Mouse (Mus musculus) liver, embryonic 12.5 days (tissue): ENCODE measurements around the gene Bend6. TPM values are rescaled to one million over a fixed set of nuclear protein-coding genes. Genes with fewer than 3 reads are reported as not detected.
A peak's percentile ranks its signal among the peaks of the same experiment; 100 is the strongest.

Experiments used
- ATAC-seq: fragments of 200-750 bp; cut with Nextera tagmentation; 2 replicates; pipeline ENCODE4 v1.8.0; 2017; ENCODE audit warnings: moderate number of reproducible peaks, mild to moderate bottlenecking, moderate library complexity
- H3K27ac ChIP-seq: fragments of 300-500 bp; sonication (generic); 2 replicates; pipeline ENCODE4 v1.5.1; 2016; ENCODE audit warnings: mild to moderate bottlenecking
- H3K27me3 ChIP-seq: fragments of 300-500 bp; sonication (generic); replicated peaks from 2 replicates; pipeline ENCODE4 v1.6.1; 2016; ENCODE audit warnings: mild to moderate bottlenecking, moderate library complexity
- H3K36me3 ChIP-seq: fragments of 300-500 bp; sonication (generic); 2 replicates; pipeline ENCODE4 v1.6.1; 2016; ENCODE audit warnings: mild to moderate bottlenecking, moderate library complexity
- H3K4me1 ChIP-seq: fragments of 300-500 bp; sonication (generic); 2 replicates; pipeline ENCODE4 v1.6.1; 2016
- H3K4me2 ChIP-seq: fragments of 300-500 bp; sonication (generic); 2 replicates; pipeline ENCODE4 v1.6.1; 2016; ENCODE audit warnings: mild to moderate bottlenecking, moderate library complexity
- H3K4me3 ChIP-seq: fragments of 300-500 bp; sonication (generic); 2 replicates; pipeline ENCODE4 v1.5.1; 2016; ENCODE audit warnings: mild to moderate bottlenecking, moderate library complexity
- H3K9ac ChIP-seq: fragments of 300-500 bp; sonication (generic); 2 replicates; pipeline ENCODE4 v1.6.1; 2016; ENCODE audit warnings: mild to moderate bottlenecking, moderate library complexity
- H3K9me3 ChIP-seq: fragments of 300-500 bp; sonication (generic); replicated peaks from 2 replicates; pipeline ENCODE4 v1.6.1; 2016; ENCODE audit warnings: mild to moderate bottlenecking, moderate library complexity
- WGBS: fragments of 180-500 bp; shearing (Covaris S2); methylation state at CpG from one replicate; pipeline ENCODE4 v1.1.7; 2016; ENCODE audit not compliant: insufficient replicate concordance; 5-methylcytosine and 5-hydroxymethylcytosine counted together
- polyA plus RNA-seq: library from polyadenylated mRNA; unstranded; fragments of >200 nt; fragmentation: Nextera tagmentation; extraction: Ambion mirVana; gene quantifications from 2 replicates; pipeline ENCODE4 v1.2.1, GENCODE M21; 2016

Bend6 gene
- polyA plus RNA-seq, 1 experiment from 2014 or later, result 1.5 TPM

DNA sequence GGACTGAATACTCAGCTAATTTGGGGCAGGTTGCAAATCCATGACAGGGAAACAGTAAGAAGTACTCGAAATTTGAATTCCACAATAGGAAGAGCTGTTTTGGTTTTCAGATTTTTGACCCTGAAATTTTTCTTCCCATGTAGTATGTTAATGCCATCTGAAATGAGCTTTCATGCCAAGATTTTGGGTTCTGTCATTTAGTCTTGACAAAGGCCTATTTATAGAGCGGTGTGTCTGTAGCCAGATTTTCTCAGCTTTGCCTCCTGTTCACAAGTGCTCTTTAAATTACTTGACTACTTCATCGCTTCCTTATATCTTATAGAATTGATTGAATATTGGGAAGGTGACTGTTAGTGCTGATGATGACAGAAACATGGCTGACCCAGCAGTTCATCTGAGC, 28.3 kb upstream of the Bend6 start:
- WGBS, result 68% methylated on average over 3 of the region's 3 CpGs
- Histone ChIP-seq H3K9me3 (no peaks in the 10 kb centered on the region), H3K9ac (no peak overlapping the region), H3K4me3 (no peak overlapping the region), H3K27ac (no peak overlapping the region), H3K27me3 (no peaks in the 10 kb centered on the region), H3K4me2 (no peak overlapping the region), H3K36me3 (no peaks in the 10 kb centered on the region), H3K4me1 (no peaks in the 10 kb centered on the region)
- no peak for ATAC-seq

DNA sequence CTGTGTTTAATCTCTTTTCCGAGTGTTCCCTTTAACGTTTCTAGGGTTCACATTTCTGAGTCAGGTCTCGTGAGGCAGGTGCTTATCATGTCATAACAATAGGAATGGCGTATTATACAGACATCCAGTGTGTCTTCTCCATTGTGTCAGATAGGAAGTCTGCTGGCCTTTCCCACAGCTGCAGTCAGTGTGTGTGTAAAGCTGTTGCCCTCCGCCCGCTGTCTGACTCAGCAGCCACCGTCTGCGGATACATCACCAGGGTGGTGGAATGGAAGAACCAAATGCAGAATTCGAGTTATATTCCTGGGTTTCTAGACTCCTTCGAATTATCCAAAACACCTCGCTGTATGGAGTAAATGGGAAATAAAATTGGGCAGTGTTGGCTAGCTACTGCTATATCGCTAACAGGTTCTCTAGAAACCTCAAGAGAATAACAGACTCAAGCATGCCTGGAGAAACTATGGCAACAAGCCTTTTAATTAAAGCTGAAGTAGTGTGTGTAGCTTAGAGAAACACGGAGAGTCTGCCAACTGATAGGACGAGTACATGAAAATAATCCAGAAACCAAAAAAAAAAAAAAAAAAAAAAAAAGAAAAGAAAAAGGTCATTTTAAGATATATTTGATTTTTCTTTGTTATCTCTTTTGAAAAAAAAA, 25.4 kb upstream of the Bend6 start:
- 67% methylated on average over 14 of the region's 14 CpGs for WGBS
- Histone ChIP-seq H3K4me2 (no peak overlapping the region), H3K27ac (no peak overlapping the region)

DNA sequence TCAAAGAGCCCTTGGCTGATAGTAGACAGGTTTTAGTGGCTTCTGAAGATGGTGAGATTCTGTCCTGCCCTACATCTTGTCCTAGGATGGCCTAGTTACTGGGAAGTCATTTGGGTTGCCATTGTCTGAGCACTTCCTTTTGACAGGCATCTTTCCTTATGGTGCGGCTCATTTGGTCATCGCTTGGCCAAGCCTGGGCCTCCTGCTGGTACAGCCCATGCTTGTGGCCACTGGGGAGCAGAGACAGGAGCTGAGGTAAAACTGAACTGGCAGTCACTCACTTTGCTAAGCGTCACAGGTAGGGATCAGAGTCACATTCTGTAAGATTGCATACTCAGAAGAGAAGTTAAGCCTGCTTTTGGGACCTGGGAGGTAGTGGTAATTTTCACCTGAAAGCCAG, 24.6 kb upstream of the Bend6 start:
- Histone ChIP-seq H3K9me3 (no peaks in the 10 kb centered on the region), H3K9ac (no peak overlapping the region), H3K36me3 (no peaks in the 10 kb centered on the region), H3K27me3 (no peaks in the 10 kb centered on the region), H3K4me1 (no peaks in the 10 kb centered on the region), H3K4me2 (no peak overlapping the region), H3K27ac (no peak overlapping the region), H3K4me3 (no peak overlapping the region)
- no peak for ATAC-seq
- WGBS, result 80% methylated on average over 3 of the region's 3 CpGs

More for the DNA sequence above, 25.4 kb upstream of the Bend6 start:
- no peak for ATAC-seq
- H3K9ac ChIP-seq, result no peak overlapping the region
- no peaks in the 10 kb centered on the region for H3K9me3 ChIP-seq
- H3K36me3 ChIP-seq, result no peaks in the 10 kb centered on the region
- H3K4me1 ChIP-seq, result no peaks in the 10 kb centered on the region
- H3K4me3 ChIP-seq, result no peak overlapping the region
- no peaks in the 10 kb centered on the region for H3K27me3 ChIP-seq

DNA sequence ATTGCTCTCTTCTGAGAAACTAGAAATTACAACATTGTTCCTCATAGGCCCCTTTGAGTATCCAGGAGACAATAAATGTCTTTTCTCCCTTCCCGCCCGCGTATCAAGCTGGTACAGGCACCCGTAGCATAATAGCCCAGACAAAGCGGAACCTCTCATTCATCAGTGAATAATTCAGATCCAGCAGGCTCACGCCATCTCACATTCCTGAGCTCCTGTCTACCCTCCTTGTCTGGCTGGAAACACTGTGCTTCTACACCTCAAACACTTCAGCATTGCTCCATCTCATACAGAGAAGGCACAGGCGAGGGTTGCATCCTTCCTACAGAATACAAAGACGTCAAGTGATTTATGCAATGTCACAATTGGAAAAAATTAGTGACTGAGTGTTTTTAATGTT, 24.2 kb upstream of the Bend6 start:
- no peaks in the 10 kb centered on the region for H3K9me3 ChIP-seq
- H3K27me3 ChIP-seq, result no peaks in the 10 kb centered on the region
- H3K27ac ChIP-seq, result no peak overlapping the region
- 79% methylated on average over 8 of the region's 8 CpGs for WGBS
- no peak for ATAC-seq
- H3K9ac ChIP-seq, result no peak overlapping the region
- H3K4me2 ChIP-seq, result no peak overlapping the region
- no peak overlapping the region for H3K4me3 ChIP-seq
- H3K36me3 ChIP-seq, result no peaks in the 10 kb centered on the region
- H3K4me1 ChIP-seq, result no peaks in the 10 kb centered on the region

DNA sequence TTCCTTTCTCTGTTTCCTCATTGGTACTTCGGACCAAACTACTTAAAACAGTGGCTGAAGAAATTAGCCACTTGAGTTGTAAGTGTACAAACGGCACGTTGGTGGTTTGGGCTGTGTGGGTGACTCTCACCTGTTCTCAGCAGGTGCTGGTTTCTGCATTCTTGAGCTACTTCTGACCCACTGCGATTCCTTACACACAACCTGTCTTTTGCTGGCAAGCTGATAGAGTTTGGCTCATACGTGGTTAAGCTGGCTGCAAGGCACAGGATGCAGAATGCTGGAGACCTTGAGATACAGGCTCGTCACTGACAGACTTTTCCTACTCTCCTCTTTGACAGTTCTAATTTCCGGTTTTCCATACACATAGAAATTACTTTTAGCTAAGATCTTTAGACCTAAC, 19.9 kb upstream of the Bend6 start:
- Histone ChIP-seq H3K27me3 (no peaks in the 10 kb centered on the region), H3K4me3 (no peak overlapping the region), H3K9me3 (no peaks in the 10 kb centered on the region), H3K9ac (no peak overlapping the region), H3K4me2 (no peak overlapping the region), H3K36me3 (no peaks in the 10 kb centered on the region), H3K27ac (no peak overlapping the region), H3K4me1 (no peaks in the 10 kb centered on the region)
- WGBS, result 73% methylated on average over 7 of the region's 7 CpGs
- no peak for ATAC-seq

DNA sequence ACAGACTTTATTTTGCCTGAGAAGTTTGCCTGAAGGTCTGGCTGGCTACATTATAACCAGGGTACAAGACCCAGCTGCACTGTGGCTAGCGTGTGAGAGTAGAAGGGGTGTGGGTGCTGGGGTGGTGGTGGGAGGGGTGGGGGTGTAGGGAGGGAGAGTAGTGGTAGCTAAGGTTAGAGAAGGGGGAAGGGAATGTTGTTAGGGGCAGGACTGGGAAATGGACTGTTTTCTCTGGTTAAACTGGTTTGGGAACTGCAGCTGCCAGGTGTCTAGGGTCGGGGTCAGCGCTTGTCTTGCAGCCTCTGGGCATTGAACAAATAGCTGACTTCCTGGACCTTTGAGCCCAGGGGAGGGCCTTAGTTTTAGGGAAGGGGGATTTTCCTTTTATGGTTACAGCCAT, 17.7 kb upstream of the Bend6 start:
- Histone ChIP-seq H3K4me1 (no peaks in the 10 kb centered on the region), H3K9me3 (no peaks in the 10 kb centered on the region), H3K27me3 (no peaks in the 10 kb centered on the region), H3K4me3 (no peak overlapping the region), H3K4me2 (no peak overlapping the region), H3K9ac (no peak overlapping the region), H3K36me3 (no peaks in the 10 kb centered on the region), H3K27ac (no peak overlapping the region)
- ATAC-seq, result peak; percentile 77
- WGBS, result 51% methylated on average over 3 of the region's 3 CpGs

DNA sequence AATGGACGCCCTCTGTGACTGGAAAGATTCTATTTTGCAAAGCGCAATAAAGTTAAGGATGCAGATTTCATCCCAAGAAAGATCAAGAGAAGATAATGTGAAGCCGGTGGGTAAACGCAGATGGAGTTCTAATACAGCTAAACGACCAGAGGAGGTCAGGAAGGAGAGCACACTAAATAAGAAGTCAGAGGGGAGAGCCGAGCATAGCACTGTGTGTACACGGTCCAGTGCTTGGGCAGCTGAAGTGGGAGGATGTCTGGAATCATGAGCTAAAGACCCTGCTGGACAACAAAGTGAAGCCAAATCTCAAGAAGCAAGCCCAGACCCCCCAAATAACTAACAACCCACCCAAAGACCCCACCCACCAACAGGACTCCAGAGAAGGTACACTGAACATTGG, 15.4 kb upstream of the Bend6 start:
- Histone ChIP-seq H3K9ac (no peak overlapping the region), H3K9me3 (no peaks in the 10 kb centered on the region), H3K4me3 (no peak overlapping the region), H3K4me1 (no peaks in the 10 kb centered on the region), H3K27ac (no peak overlapping the region), H3K4me2 (no peak overlapping the region), H3K27me3 (no peaks in the 10 kb centered on the region), H3K36me3 (no peaks in the 10 kb centered on the region)
- WGBS, result 56% methylated on average over 7 of the region's 7 CpGs
- no peak for ATAC-seq

DNA sequence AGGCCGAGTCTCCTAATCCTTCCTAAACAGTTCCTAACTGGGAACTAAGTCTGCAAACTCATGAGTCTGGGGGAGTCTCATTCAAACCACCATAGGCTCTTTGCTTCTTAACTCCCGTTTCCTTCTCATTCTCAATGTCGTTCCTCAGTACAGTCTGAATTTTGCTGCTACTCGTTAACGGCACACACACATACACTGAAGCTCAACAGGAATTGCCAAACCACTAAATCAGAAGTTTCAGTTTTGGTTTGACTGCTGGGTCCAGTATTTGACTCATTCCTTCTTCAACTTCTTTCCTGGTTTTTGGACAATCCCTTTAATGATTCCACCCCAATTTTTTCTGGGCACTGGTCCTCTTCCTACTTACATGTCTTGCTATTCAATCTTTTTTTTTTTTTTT, 8.9 kb upstream of the Bend6 start:
- no peak overlapping the region for H3K27ac ChIP-seq
- peaks cover 14% of the 10 kb centered on the region for H3K27me3 ChIP-seq
- H3K9ac ChIP-seq, result no peak overlapping the region
- no peaks in the 10 kb centered on the region for H3K4me1 ChIP-seq
- no peak overlapping the region for H3K4me2 ChIP-seq
- H3K36me3 ChIP-seq, result no peaks in the 10 kb centered on the region
- WGBS, result 78% methylated on average over 5 of the region's 5 CpGs
- H3K9me3 ChIP-seq, result no peaks in the 10 kb centered on the region
- no peak for ATAC-seq
- no peak overlapping the region for H3K4me3 ChIP-seq

DNA sequence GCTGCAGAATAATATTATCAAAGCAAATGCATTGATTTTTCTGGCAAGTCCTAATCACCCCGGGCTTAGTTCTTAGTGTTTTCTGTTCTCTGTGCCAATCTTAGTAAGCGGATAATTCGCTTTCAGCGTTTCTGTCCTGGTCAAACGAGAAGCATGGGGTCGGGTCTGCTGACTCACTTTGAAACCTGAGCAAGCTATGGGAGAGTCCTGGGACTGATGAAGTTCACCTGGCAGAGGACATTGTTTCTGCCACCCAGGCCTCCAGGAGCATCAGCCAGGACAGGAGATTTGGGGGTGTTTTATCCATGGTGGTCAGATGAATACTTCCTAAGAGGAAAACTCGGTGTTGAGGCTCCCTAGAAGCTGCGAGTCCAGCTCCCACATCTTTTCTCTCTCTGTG, 4.0 kb upstream of the Bend6 start:
- H3K9me3 ChIP-seq, result no peaks in the 10 kb centered on the region
- H3K27me3 ChIP-seq, result peaks cover 58% of the 10 kb centered on the region
- H3K9ac ChIP-seq, result no peak overlapping the region
- H3K4me3 ChIP-seq, result no peak overlapping the region
- 58% methylated on average over 8 of the region's 8 CpGs for WGBS
- H3K27ac ChIP-seq, result no peak overlapping the region
- no peak for ATAC-seq
- H3K36me3 ChIP-seq, result no peaks in the 10 kb centered on the region
- H3K4me2 ChIP-seq, result no peak overlapping the region
- H3K4me1 ChIP-seq, result peaks cover 15% of the 10 kb centered on the region; the same call in 1 of the 2 replicates

DNA sequence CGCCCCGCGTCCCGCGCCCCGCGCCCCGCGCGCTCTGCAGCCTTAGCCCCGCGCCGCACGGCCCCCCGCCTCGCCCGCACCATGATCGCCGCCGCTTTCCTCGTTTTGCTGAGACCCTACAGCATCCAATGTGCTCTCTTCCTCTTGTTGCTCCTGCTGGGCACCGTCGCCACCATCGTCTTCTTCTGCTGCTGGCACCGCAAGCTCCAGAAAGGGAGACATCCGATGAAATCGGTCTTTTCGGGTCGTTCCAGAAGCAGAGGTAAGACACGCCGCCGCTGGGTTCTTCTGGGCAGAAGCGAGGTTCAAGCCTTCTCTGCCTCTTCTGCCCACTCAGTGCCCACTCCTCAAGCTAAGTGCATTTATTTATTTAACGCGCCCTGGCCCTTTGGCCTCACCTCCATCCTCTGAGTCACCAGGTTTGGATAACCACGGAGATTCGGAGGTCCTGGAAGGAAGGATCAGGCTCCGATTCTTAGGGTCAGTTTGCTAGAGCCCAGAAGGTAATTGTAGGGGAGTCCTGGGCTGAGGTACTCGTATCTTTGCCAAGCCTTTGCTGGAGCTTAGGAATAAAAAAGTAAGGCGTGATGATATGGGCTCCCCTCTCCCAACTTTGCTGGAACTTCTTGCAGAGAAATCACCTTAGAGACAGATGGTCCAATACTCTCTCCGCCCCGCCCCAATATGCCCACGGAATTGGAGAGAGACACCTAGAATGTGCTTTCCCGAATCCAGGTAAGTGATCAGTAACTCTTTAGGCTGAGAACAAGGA, 761 bp upstream of the Bend6 start, which contains the start of gene Dst:
Gene Dst, plus strand, starts transcription at position 35 of the 772 bp plus-strand sequence.
- no peak for ATAC-seq
- peak within 1 kb of the TSS; percentile 39; the same call in 1 of the 2 replicates for H3K9ac ChIP-seq
- H3K9me3 ChIP-seq, result no peaks in the 10 kb centered on the region
- H3K36me3 ChIP-seq, result no peaks in the 10 kb centered on the region
- peaks cover 88% of the 10 kb centered on the region for H3K27me3 ChIP-seq
- H3K4me1 ChIP-seq, result peaks cover 15% of the 10 kb centered on the region; the same call in 1 of the 2 replicates
- H3K4me2 ChIP-seq, result peak within 1 kb of the TSS; percentile 74
- WGBS, result 4% methylated on average over 44 of the region's 44 CpGs
- peak within 1 kb of the TSS; percentile 59 for H3K4me3 ChIP-seq
- no peak within 1 kb of the TSS for H3K27ac ChIP-seq

DNA sequence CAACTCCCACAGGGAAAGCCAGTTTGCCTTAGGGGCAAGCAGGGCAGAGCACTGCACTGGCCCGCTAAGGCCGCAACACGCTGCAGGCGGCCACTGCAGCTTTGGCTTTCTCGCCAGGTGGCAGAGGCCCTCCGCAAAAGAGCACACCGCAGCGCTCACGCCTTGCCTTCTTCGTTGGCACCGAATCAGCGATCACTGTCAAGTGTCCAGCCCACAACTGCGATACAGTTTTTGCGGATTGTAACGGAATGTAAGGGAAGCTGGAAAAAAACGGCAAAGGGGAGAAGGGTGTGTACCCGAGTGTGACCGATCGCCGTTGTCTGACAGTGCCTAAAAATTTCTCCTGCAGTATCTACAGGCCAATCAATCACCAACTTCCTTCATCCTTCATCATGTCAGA, 689 bp downstream of the Bend6 start:
- no peaks in the 10 kb centered on the region for H3K9me3 ChIP-seq
- WGBS, result 3% methylated on average over 20 of the region's 20 CpGs
- no peak overlapping the region for H3K9ac ChIP-seq
- 0 out of 2 replicates have a peak, but pooled peaks have one; percentile 2 for ATAC-seq
- no peak overlapping the region for H3K27ac ChIP-seq
- peaks cover 89% of the 10 kb centered on the region for H3K27me3 ChIP-seq
- H3K4me2 ChIP-seq, result peak overlapping the region; percentile 74
- H3K36me3 ChIP-seq, result no peaks in the 10 kb centered on the region
- peak overlapping the region; percentile 59 for H3K4me3 ChIP-seq
- H3K4me1 ChIP-seq, result peaks cover 15% of the 10 kb centered on the region; the same call in 1 of the 2 replicates

DNA sequence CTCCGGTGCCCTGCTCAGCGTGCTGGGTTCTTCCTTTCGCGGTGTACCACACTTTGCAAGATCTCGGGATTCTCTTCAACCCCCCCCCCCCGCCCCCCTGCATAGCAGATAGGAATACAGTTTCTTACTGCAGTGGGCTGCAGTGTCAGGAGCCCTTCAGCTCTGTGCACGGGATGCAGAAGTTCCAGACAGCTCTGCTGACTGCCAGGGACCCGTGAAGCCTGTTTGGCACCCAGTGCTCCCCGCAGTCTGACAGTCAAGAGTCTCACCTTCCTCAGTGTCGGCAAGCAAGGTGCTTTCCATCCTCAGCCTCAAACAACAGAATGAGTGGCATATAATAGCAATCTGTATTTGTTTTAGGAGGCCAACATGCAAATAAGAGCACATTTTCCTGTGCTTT, 1.4 kb downstream of the Bend6 start:
- H3K36me3 ChIP-seq, result no peaks in the 10 kb centered on the region
- no peak overlapping the region; the same call in 1 of the 2 replicates for H3K4me3 ChIP-seq
- H3K9me3 ChIP-seq, result no peaks in the 10 kb centered on the region
- WGBS, result 34% methylated on average over 9 of the region's 10 CpGs
- H3K27ac ChIP-seq, result no peak overlapping the region
- peaks cover 84% of the 10 kb centered on the region for H3K27me3 ChIP-seq
- peak overlapping the region; percentile 25 for H3K4me2 ChIP-seq
- H3K9ac ChIP-seq, result no peak overlapping the region
- H3K4me1 ChIP-seq, result peaks cover 15% of the 10 kb centered on the region; the same call in 1 of the 2 replicates
- no peak for ATAC-seq
